ENCODE assay signal across 8 mouse cellular contexts in genomic region chr12:111946716-111947115, GRCm38 (mm10). TPM values are rescaled to one million over a fixed set of nuclear protein-coding genes. Genes with fewer than 3 reads are reported as not detected.
DNase-seq lines count a peak whose midpoint lies in the region; ATAC-seq and TF ChIP-seq lines count a peak whose summit lies in the region.
"Had no signal": no experiment of that assay in that cellular context is flagged by ENCODE, and none has a peak within 500 bp of the region (broad histone marks: within the 10 kb centered on the region; RNA-seq: fewer than 3 reads in every experiment).

No protein-coding gene starts in this region.

- no peak for ATAC-seq in lung, embryonic 14.5 days (ENCODE audit: insufficient read depth)

- no peaks in the 10 kb centered on the region for H3K36me3 ChIP-seq in kidney, adult 2 months (ENCODE audit: control insufficient read depth, insufficient read depth, low read length)
- H3K36me3 ChIP-seq in lung, embryonic 14.5 days (ENCODE audit: insufficient read depth): no peaks in the 10 kb centered on the region
- no peaks in the 10 kb centered on the region for H3K36me3 ChIP-seq in splenic B cell, adult 2 months (ENCODE audit: control insufficient read depth, insufficient read depth, low read length, poor library complexity, severe bottlenecking)

- DNase-seq in urinary bladder, postnatal 14 days (ENCODE audit: low spot score): peak; percentile 62
- no peak for DNase-seq in urinary bladder, postnatal 10 days (ENCODE audit: low spot score)
- peak; percentile 43 for DNase-seq in brain, embryonic 14.5 days (ENCODE audit: low read depth)
- DNase-seq in gastrocnemius, postnatal 25 days: peak; percentile 59
- DNase-seq in kidney, adult 2 months: peak; percentile 88
- DNase-seq in lung, embryonic 14.5 days: peak; percentile 85
- DNase-seq in splenic B cell, adult 2 months (ENCODE audit: low read depth, low spot score): peak; percentile 91

- TF ChIP-seq CTCF in brain, embryonic 14.5 days (IDR thresholded peaks at IDR 0.05; ENCODE audit: borderline replicate concordance, extremely low read depth, insufficient read depth, insufficient read length): peak; percentile 56; the same call in 1 of the 2 replicates
- TF ChIP-seq CTCF in kidney, adult 2 months (conservative IDR thresholded peaks at IDR 0.05; ENCODE audit: insufficient read depth, insufficient read length, low read depth, low read length): peak; percentile 97
- TF ChIP-seq CTCF in lung, embryonic 14.5 days (IDR thresholded peaks at IDR 0.05; ENCODE audit: low read depth): peak; percentile 81

- H3K4me1 ChIP-seq in kidney, adult 2 months (ENCODE audit: control insufficient read depth, insufficient read depth, low read length): peaks cover 11% of the 10 kb centered on the region; the same call in 1 of the 2 replicates
- H3K4me1 ChIP-seq in lung, embryonic 14.5 days (ENCODE audit: insufficient read depth): peaks cover 27% of the 10 kb centered on the region

- H3K4me2 ChIP-seq in lung, embryonic 14.5 days: 0 out of 2 replicates have a peak overlapping the region, but pooled peaks have one; percentile 7

- H3K4me3 ChIP-seq in kidney, adult 2 months (ENCODE audit: insufficient read depth, low read depth, low read length): no peak overlapping the region
- H3K4me3 ChIP-seq in lung, embryonic 14.5 days (ENCODE audit: low read depth, low read length): no peak overlapping the region

- H3K9me3 ChIP-seq in lung, embryonic 14.5 days (ENCODE audit: low read depth, low read length): no peaks in the 10 kb centered on the region

- WGBS in kidney, adult 2 months: 35% methylated on average over 2 of the region's 2 CpGs
- WGBS in lung, embryonic 14.5 days: 33% methylated on average over 2 of the region's 2 CpGs

- H3K27me3 ChIP-seq in kidney, adult 2 months (replicated peaks; ENCODE audit: control insufficient read depth, insufficient read depth, low read length): no peaks in the 10 kb centered on the region
- no peaks in the 10 kb centered on the region for H3K27me3 ChIP-seq in lung, embryonic 14.5 days (ENCODE audit: insufficient read depth, low read length)
- H3K27me3 ChIP-seq in splenic B cell, adult 2 months (ENCODE audit: control insufficient read depth, insufficient read depth, low read length, poor library complexity, severe bottlenecking): no peaks in the 10 kb centered on the region

- no peak overlapping the region for H3K9ac ChIP-seq in lung, embryonic 14.5 days

- no peak for TF ChIP-seq POLR2A in brain, embryonic 14.5 days (IDR thresholded peaks at IDR 0.05; ENCODE audit: borderline replicate concordance, extremely low read depth, insufficient read depth, insufficient read length, poor library complexity, severe bottlenecking)
- no peak for TF ChIP-seq POLR2A in kidney, adult 2 months (IDR thresholded peaks at IDR 0.05; ENCODE audit: low read depth, low read length)

- H3K27ac ChIP-seq in kidney, adult 2 months (ENCODE audit: insufficient read depth, low read depth, low read length): peak overlapping the region; percentile 51
- peak overlapping the region; percentile 74 for H3K27ac ChIP-seq in lung, embryonic 14.5 days (ENCODE audit: low read depth)

RNA-seq across cellular contexts. Expression of gene Atp5mpl, which starts 20.1 kb away (rescaled TPM):
- 193 and 206 TPM in 2 replicates for polyA plus RNA-seq in brain, embryonic 14.5 days (2012; rRNA removed)
- 100 to 1,000 TPM; 775 to 816 TPM for total RNA-seq in gastrocnemius, postnatal 25 days (2021)
- 91.8 and 126 TPM in 2 replicates for polyA plus RNA-seq in kidney, adult 2 months (2012; rRNA removed)
- polyA plus RNA-seq in lung, embryonic 14.5 days (2014; fragmentation: Nextera tagmentation; extraction: Ambion mirVana): 647 and 712 TPM in 2 replicates

RNA-seq across cellular contexts. Expression of gene Tdrd9, which starts 24.6 kb away (rescaled TPM):
- 0.59 TPM in 2 replicates for polyA plus RNA-seq in brain, embryonic 14.5 days (2012; rRNA removed)
- under 1 TPM; 0.08 to 0.46 TPM for total RNA-seq in gastrocnemius, postnatal 25 days (2021)
- polyA plus RNA-seq in kidney, adult 2 months (2012; rRNA removed): 0.07 TPM in 1 of 2 replicates, not detected in the other
- polyA plus RNA-seq in lung, embryonic 14.5 days (2014; fragmentation: Nextera tagmentation; extraction: Ambion mirVana): 0.15 and 0.18 TPM in 2 replicates

RNA-seq across cellular contexts. Expression of gene Rd3l, which starts 34.4 kb away (rescaled TPM):
- not detected in 2 replicates for polyA plus RNA-seq in brain, embryonic 14.5 days (2012; rRNA removed)
- not detected for total RNA-seq in gastrocnemius, postnatal 25 days (2021)
- not detected in 2 replicates for polyA plus RNA-seq in kidney, adult 2 months (2012; rRNA removed)
- not detected in 2 replicates for polyA plus RNA-seq in lung, embryonic 14.5 days (2014; fragmentation: Nextera tagmentation; extraction: Ambion mirVana)
- total RNA-seq: gastrocnemius, adult 8-10 months had no signal

RNA-seq across cellular contexts. Expression of gene Ppp1r13b, which starts 38.8 kb away (rescaled TPM):
- polyA plus RNA-seq in brain, embryonic 14.5 days (2012; rRNA removed): 19.4 and 35.7 TPM in 2 replicates
- total RNA-seq in gastrocnemius, postnatal 25 days (2021): 1 to 10 TPM; 5.3 to 6.1 TPM
- polyA plus RNA-seq in kidney, adult 2 months (2012; rRNA removed): 11.2 and 11.7 TPM in 2 replicates
- polyA plus RNA-seq in lung, embryonic 14.5 days (2014; fragmentation: Nextera tagmentation; extraction: Ambion mirVana): 28.9 and 29.0 TPM in 2 replicates
